Mouse (Mus musculus) kidney, postnatal 0 days (tissue): Measurements from ENCODE around the gene Tbxas1. TPM values are rescaled to one million over a fixed set of nuclear protein-coding genes. Genes with fewer than 3 reads are reported as not detected.

Source experiments
- ATAC-seq: fragments of 200-750 bp; cut with Nextera tagmentation; replicated peaks from 2 replicates; pipeline ENCODE4 v1.8.0; 2017; ENCODE audit warnings: low read depth, moderate number of reproducible peaks, moderate TSS enrichment, moderate library complexity; ENCODE audit not compliant: low FRiP score
- DNase-seq: peaks from one replicate; pipeline ENCODE4 v3.0.0-alpha.2; 2016; ENCODE audit warnings: low spot score
- H3K27ac ChIP-seq: fragments of 300-500 bp; sonication (generic); 2 replicates; pipeline ENCODE4 v1.5.1; 2014; ENCODE audit warnings: mild to moderate bottlenecking
- H3K27me3 ChIP-seq: fragments of 300-500 bp; sonication (generic); 2 replicates; pipeline ENCODE4 v1.6.1; 2014; ENCODE audit warnings: low read length, mixed read lengths; ENCODE audit not compliant: insufficient read depth
- H3K36me3 ChIP-seq: fragments of 300-500 bp; sonication (generic); 2 replicates; pipeline ENCODE4 v1.6.1; 2014; ENCODE audit warnings: low read length, mixed read lengths; ENCODE audit not compliant: insufficient read depth
- H3K4me1 ChIP-seq: fragments of 300-500 bp; sonication (generic); replicated peaks from 2 replicates; pipeline ENCODE4 v1.6.1; 2014; ENCODE audit warnings: antibody characterized with exemption, low read length, mixed read lengths; ENCODE audit not compliant: insufficient read depth
- H3K4me2 ChIP-seq: fragments of 300-500 bp; sonication (generic); 2 replicates; pipeline ENCODE4 v1.6.1; 2014; ENCODE audit warnings: mild to moderate bottlenecking, low read length, moderate library complexity, mixed read lengths
- H3K4me3 ChIP-seq: fragments of 300-500 bp; sonication (generic); replicated peaks from 2 replicates; pipeline ENCODE4 v1.5.1; 2014; ENCODE audit warnings: low read depth, low read length
- H3K9ac ChIP-seq: fragments of 300-500 bp; sonication (generic); 2 replicates; pipeline ENCODE4 v1.6.1; 2014; ENCODE audit warnings: low read depth, low read length
- H3K9me3 ChIP-seq: fragments of 300-500 bp; sonication (generic); replicated peaks from 2 replicates; pipeline ENCODE4 v1.6.1; 2016; ENCODE audit warnings: low read length, inconsistent platforms, mixed read lengths
- CTCF ChIP-seq: IDR thresholded peaks from 2 replicates; pipeline ENCODE4 v1.5.1; 2016; ENCODE audit warnings: antibody characterized with exemption, low read depth, mild to moderate bottlenecking, moderate library complexity
- WGBS: fragments of 180-500 bp; shearing (Covaris S2); extraction: QIAGEN DNeasy Blood & Tissue Kit; methylation state at CpG from one replicate; pipeline ENCODE4 v1.1.7; 2014; 5-methylcytosine and 5-hydroxymethylcytosine counted together
- polyA plus RNA-seq: library from polyadenylated mRNA; unstranded; fragments of >200 nt; fragmentation: Nextera tagmentation; extraction: Ambion mirVana; gene quantifications from 2 replicates; pipeline ENCODE4 v1.2.1, GENCODE M21; 2015

The Tbxas1 gene
- polyA plus RNA-seq, 1 experiment from 2014 or later = 10.5 TPM

- Histone ChIP-seq H3K9me3 (no peaks in the 10 kb centered on the region), H3K9ac (no peak overlapping the region), H3K27me3 (no peaks in the 10 kb centered on the region), H3K4me1 (peaks cover 16% of the 10 kb centered on the region; the same call in 1 of the 2 replicates), H3K4me2 (no peak overlapping the region), H3K4me3 (no peak overlapping the region), H3K27ac (peak overlapping the region; percentile 87; the same call in 1 of the 2 replicates), H3K36me3 (no peaks in the 10 kb centered on the region)
- DNase-seq (no peak), ATAC-seq (no peak)
- 54% methylated on average over 17 of the region's 17 CpGs for WGBS
- no peak for TF ChIP-seq CTCF
Observed at GRCm38 (mm10) chr6:38921095-38921809, 46.0 kb downstream of the Tbxas1 start.

- TF ChIP-seq CTCF = no peak
- DNase-seq (no peak), ATAC-seq (no peak)
- Histone ChIP-seq H3K4me2 (no peak overlapping the region), H3K4me3 (no peak overlapping the region), H3K27ac (peak overlapping the region; percentile 87; the same call in 1 of the 2 replicates), H3K36me3 (no peaks in the 10 kb centered on the region), H3K27me3 (no peaks in the 10 kb centered on the region), H3K9me3 (no peaks in the 10 kb centered on the region), H3K9ac (no peak overlapping the region), H3K4me1 (peaks cover 16% of the 10 kb centered on the region; the same call in 1 of the 2 replicates)
- WGBS = 90% methylated on average over 8 of the region's 8 CpGs
Observed at GRCm38 (mm10) chr6:38921810-38922116, 46.6 kb downstream of the Tbxas1 start.

- Histone ChIP-seq H3K4me3 (no peak overlapping the region), H3K27me3 (no peaks in the 10 kb centered on the region), H3K9ac (0 out of 2 replicates have a peak overlapping the region, but pooled peaks have one; percentile 6), H3K4me2 (no peak overlapping the region), H3K36me3 (no peaks in the 10 kb centered on the region), H3K4me1 (peaks cover 16% of the 10 kb centered on the region; the same call in 1 of the 2 replicates), H3K9me3 (no peaks in the 10 kb centered on the region), H3K27ac (no peak overlapping the region)
- no peak for TF ChIP-seq CTCF
- 74% methylated on average over 2 of the region's 2 CpGs for WGBS
- DNase-seq (no peak), ATAC-seq (no peak)
Observed at GRCm38 (mm10) chr6:38922517-38922916, 47.3 kb downstream of the Tbxas1 start.

- no peak overlapping the region for H3K4me3 ChIP-seq
- no peaks in the 10 kb centered on the region for H3K36me3 ChIP-seq
- no peak for TF ChIP-seq CTCF
- H3K4me1 ChIP-seq = peaks cover 12% of the 10 kb centered on the region; the same call in 1 of the 2 replicates
- no peaks in the 10 kb centered on the region for H3K27me3 ChIP-seq
- no peaks in the 10 kb centered on the region for H3K9me3 ChIP-seq
- no peak overlapping the region for H3K4me2 ChIP-seq
- ATAC-seq = no peak
- H3K9ac ChIP-seq = no peak overlapping the region
- no peak for DNase-seq
- no peak overlapping the region for H3K27ac ChIP-seq
- 89% methylated on average over 4 of the region's 4 CpGs for WGBS
Observed at GRCm38 (mm10) chr6:38923450-38923849, 48.2 kb downstream of the Tbxas1 start.

GRCm38 (mm10) chr6:38923870-38924817 lies 48.9 kb downstream of the Tbxas1 start:
- 0 out of 2 replicates have a peak, but pooled peaks cover 13% of the 10 kb centered on the region for H3K4me1 ChIP-seq
- no peak overlapping the region for H3K9ac ChIP-seq

GRCm38 (mm10) chr6:38925719-38926118 lies 50.5 kb downstream of the Tbxas1 start:
- Histone ChIP-seq H3K27ac (no peak overlapping the region), H3K27me3 (no peaks in the 10 kb centered on the region), H3K4me2 (no peak overlapping the region), H3K9me3 (no peaks in the 10 kb centered on the region), H3K4me3 (no peak overlapping the region), H3K36me3 (no peaks in the 10 kb centered on the region), H3K4me1 (0 out of 2 replicates have a peak, but pooled peaks cover 11% of the 10 kb centered on the region), H3K9ac (no peak overlapping the region)
- ATAC-seq (no peak), DNase-seq (no peak)
- WGBS = 66% methylated on average over 7 of the region's 7 CpGs
- TF ChIP-seq CTCF = peak; percentile 45

More at GRCm38 (mm10) chr6:38923870-38924817, 48.9 kb downstream of the Tbxas1 start:
- Histone ChIP-seq H3K27me3 (no peaks in the 10 kb centered on the region), H3K36me3 (no peaks in the 10 kb centered on the region), H3K27ac (no peak overlapping the region), H3K4me2 (no peak overlapping the region), H3K4me3 (no peak overlapping the region), H3K9me3 (no peaks in the 10 kb centered on the region)
- no peak for TF ChIP-seq CTCF
- ATAC-seq (no peak), DNase-seq (no peak)
- 88% methylated on average over 18 of the region's 18 CpGs for WGBS
